Mouse (Mus musculus) kidney, postnatal 4 days (tissue): Measurements from ENCODE around the gene Edf1.
A peak's percentile ranks its signal among the peaks of the same experiment; 100 is the strongest.

ENCODE experiments used
- DNase-seq, 2 experiments: peaks; one replicate each; pipeline ENCODE4 v3.0.0; 2021; ENCODE audit warnings: mixed read lengths in 2 of 2

Edf1 gene

GRCm38 (mm10) chr2:25583120-25583481 is 25.5 kb downstream of the Edf1 start:
- no peak for DNase-seq

- no peak for DNase-seq
These were observed 25.9 kb downstream of the Edf1 start for GRCm38 (mm10) chr2:25583571-25583970.

GRCm38 (mm10) chr2:25584152-25584551 is 26.5 kb downstream of the Edf1 start:
- DNase-seq, result no peak

- no peak for DNase-seq
These were observed 27.2 kb downstream of the Edf1 start for GRCm38 (mm10) chr2:25584856-25585255.

- no peak for DNase-seq
These were observed 28.0 kb downstream of the Edf1 start for GRCm38 (mm10) chr2:25585601-25586000.

- no peak for DNase-seq
These were observed 29.6 kb downstream of the Edf1 start for GRCm38 (mm10) chr2:25587290-25587689.

GRCm38 (mm10) chr2:25588227-25588907 is 30.7 kb downstream of the Edf1 start:
- DNase-seq, result no peak

- DNase-seq, result peak in 1 of 2 experiments; percentile 52
These were observed 34.2 kb downstream of the Edf1 start for GRCm38 (mm10) chr2:25591863-25592262.

- no peak for DNase-seq
These were observed 39.3 kb downstream of the Edf1 start for GRCm38 (mm10) chr2:25596765-25597510.

- no peak for DNase-seq
These were observed 41.1 kb downstream of the Edf1 start for GRCm38 (mm10) chr2:25598749-25599148.

GRCm38 (mm10) chr2:25600037-25600436 is 42.4 kb downstream of the Edf1 start:
- no peak for DNase-seq

GRCm38 (mm10) chr2:25602526-25602925 is 44.9 kb downstream of the Edf1 start:
- no peak for DNase-seq

- DNase-seq, result peak; percentile 91 to 95
These were observed 50.3 kb downstream of the Edf1 start, which contains the start of gene Rabl6 for GRCm38 (mm10) chr2:25607761-25608622. Rabl6 (minus strand) TSS chr2:25608521.

GRCm38 (mm10) chr2:25608671-25609070 is 51.0 kb downstream of the Edf1 start:
- DNase-seq, result no peak
